Mouse (Mus musculus): ENCODE results near the gene Sema6c. TPM values are rescaled to one million over a fixed set of nuclear protein-coding genes. Genes with fewer than 3 reads are reported as not detected.
"Not testable (repeated sequence)": the region's sequence is repeated elsewhere in the genome, so short reads cannot be mapped to it uniquely, and the experiment has no call there.

The Sema6c gene
- total RNA-seq, 2 experiments from 2014 or later = 35.1 to 41.9 TPM

DNA sequence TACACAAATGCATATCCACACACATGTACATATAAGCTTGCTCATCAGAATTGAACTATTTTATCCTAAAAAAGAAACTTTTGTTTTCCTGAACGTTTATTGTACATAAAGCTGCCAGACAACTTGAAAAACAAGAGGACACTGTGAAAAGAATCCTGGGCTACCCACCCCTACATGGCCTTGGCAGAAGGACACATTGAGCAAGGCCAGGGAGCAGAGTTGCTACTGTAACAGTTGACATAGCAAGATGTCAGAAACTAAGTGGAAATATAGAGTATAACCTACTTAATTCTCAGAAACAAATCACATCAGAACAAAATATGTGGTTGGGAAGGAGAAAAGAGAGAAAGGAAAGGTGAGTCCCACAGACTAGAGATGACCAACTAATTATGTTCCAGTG, 21.6 kb downstream of the Sema6c start:
- no peak for DNase-seq (ENCODE audit: extremely low spot score in 1 of 2, low spot score in 1 of 2)

DNA sequence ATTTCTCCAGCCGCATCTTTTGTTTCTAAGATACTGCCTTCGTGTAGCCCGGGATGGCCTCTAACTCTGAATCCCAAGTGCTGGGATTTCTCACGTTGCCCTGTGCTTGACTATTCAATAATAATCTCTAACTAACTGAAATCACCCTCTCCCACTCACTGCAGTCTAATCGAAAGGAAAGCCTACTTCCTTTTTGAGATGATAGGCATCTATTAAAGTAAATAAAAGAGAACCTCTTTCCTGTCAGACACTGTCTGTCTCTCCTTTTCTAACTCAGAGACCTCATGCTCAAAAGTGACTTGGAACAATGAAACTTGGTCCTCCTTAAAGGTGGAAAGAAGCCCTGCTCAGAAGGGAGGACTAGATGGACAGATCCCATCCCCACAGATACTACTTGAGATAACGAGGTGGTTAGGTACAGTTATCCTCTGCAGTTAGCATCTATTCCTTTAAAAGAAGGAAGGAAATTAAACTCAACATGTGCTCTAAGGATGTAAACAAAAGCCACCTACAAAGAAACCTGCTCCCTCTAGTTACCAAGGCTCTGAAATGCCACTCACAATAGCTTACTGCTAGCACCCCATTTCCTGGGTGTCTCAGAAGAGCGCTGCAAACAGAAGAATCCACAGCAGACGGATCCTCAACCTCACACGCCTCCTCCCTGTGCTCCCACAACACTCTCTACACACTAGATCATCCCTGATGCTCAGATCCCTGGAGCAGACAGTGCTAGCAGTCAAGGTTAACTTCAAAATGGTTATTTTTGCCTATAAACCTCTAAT, 24.7 kb downstream of the Sema6c start:
- no peak for DNase-seq (ENCODE audit: extremely low spot score in 1 of 2, low spot score in 1 of 2)

DNA sequence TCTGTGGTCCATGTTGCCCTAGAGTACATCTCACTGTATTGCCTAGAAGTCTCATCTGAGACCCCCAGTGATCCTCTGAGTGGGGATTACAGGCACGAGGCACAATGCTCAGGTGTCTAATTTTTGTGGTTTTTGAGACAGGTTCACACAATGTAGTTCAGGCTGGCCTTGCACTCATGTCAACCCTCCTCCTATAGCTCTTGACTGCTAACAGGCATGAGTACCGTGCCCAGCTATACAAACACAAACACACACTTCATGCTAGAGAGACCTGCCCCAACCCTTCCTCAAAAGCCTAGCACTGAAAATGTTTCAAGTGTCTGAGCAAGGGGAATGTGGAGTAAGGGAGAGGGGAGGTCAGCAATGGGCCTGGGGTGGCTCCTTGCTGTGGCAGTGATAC, 25.8 kb downstream of the Sema6c start:
- DNase-seq (ENCODE audit: extremely low spot score in 1 of 2, low spot score in 1 of 2) = no peak

DNA sequence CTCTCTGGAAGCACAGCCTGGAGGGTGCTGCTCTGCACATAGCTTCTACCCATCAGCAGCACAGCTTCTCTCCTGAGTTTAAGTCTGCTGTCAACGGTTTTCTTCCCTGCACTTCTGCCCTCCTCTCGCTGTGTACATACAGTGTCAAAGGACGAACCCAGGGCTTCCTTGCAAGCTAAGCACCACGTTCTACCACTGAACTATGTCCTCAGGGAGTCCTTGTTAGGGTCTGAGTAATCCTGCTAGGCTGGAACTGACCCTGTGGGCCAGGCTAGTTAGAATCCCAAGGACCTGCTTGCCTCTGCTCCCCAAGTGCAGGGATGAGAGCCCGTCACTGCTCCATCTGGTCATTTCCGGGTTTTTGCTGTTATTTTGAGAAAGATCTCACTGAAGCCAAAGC, 26.6 kb downstream of the Sema6c start:
- no peak for DNase-seq (ENCODE audit: extremely low spot score in 1 of 2, low spot score in 1 of 2)

DNA sequence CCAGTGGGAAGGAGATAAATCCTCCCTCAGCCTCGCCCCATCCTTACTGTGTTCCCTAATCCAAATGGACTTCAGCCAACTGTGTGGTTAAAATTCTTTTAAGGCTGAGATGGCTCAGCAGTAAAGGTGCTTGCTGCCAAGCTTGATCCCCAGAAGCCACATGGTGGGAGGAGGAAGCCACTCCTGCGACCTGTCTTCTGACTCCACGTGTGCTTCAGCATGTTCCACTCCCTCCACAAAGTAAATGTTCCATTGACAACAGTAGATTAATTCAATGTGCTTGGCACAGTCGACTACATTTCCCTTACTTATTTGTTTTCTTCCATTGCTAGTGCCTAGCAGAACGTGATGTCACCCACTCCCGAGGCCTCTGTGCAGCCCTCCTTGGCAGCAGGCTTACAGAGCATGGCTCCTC, 34.5 kb downstream of the Sema6c start:
- DNase-seq (ENCODE audit: extremely low spot score in 1 of 2, low spot score in 1 of 2) = no peak

DNA sequence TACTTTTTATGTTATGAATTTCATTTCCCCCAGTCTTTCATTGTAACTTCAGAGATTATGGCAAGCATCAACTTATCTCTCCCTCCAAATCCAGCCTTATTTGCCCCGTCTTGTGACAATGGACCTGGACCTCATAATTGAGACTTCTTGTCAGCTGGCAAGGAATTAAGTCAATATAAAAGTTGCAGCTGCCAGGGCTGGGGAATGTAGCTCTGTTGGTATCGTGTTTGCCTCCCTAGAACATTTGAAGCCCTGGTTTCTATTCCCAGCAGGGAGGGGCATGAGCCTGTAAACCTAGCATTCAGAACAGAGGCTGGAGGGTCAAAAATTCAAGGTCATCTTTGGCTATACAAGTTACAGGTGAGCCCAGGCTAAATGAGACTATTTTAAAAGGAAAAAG, 35.5 kb downstream of the Sema6c start:
- no peak for DNase-seq (ENCODE audit: extremely low spot score in 1 of 2, low spot score in 1 of 2)

DNA sequence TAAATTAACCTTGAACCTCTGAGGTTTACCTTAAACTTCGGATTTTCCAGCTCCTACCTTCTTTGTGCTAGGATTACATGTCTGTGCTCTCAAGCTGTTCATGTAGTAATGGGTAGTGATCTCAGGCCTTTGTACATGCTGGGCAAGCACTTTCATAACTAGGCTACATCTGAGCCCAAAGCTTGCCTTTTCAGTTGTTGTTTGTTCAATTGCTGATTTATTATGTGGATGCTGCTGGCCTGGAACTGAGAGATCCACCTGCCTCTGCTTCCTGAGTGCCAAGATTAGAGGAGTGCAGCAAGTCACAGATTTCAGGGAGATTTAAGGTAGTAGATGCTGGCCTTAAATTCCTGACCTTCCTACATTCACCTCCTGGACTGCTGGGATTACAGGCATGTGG, 38.8 kb downstream of the Sema6c start:
- DNase-seq (ENCODE audit: extremely low spot score in 1 of 2, low spot score in 1 of 2) = no peak

DNA sequence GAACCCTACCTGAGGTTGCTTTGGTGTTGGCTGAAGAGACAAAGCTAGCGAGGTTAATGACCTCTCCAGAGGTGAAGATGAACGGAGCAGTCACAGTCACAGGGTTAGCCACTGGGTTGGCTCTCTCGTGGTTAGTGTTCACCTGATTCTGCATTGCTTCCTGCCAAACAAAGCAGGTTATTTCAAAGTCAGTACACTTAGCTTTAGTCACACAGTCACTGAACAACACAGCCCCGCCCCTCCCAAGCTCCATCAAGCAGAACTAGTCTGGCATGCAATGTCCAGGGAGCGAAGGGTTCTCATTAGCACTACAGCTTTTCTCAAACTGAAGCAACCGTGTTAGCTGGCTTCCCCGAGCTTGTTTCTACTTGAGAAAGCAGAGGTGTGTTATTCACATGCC, 39.9 kb downstream of the Sema6c start:
- DNase-seq (ENCODE audit: extremely low spot score in 1 of 2, low spot score in 1 of 2) = no peak

DNA sequence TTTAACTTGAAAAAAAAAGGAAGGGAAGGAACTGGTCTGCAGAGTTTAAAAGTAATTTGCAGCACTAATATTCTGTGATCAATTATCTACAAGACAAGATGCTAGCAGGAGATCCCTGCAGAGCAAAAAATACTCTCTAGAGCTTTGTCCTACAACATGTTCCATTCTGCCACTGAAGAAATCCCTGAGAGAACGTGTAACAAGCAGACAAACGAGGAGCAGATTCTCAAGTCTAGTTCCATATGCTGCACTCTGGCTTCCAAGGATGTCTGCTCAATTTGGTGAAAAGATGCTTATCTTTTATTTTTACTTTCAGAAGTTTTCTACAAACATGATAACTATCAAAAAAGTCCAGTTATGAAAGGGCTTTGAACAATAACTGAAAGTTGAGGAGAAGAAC, 40.3 kb downstream of the Sema6c start:
- no peak for DNase-seq (ENCODE audit: extremely low spot score in 1 of 2, low spot score in 1 of 2)

DNA sequence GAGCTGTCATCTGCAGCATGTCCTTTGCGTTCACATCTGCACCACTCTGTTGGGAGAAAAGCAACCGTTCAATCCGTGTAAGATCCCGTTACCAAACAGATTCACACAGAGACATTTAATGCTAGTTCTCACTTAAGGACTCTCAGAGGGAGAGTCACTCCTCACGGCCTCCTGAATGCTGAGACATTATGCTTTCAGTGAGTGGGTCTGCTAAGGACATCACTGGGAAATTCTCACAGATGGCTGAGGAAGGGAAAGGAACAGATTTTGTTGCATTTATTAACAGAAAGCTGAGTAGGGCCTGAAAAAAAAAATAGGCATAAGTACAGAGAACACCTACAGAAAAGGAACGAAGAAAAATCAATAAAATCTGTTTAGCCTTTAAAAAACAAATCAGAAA, 43.6 kb downstream of the Sema6c start:
- DNase-seq (ENCODE audit: extremely low spot score in 1 of 2, low spot score in 1 of 2) = no peak

DNA sequence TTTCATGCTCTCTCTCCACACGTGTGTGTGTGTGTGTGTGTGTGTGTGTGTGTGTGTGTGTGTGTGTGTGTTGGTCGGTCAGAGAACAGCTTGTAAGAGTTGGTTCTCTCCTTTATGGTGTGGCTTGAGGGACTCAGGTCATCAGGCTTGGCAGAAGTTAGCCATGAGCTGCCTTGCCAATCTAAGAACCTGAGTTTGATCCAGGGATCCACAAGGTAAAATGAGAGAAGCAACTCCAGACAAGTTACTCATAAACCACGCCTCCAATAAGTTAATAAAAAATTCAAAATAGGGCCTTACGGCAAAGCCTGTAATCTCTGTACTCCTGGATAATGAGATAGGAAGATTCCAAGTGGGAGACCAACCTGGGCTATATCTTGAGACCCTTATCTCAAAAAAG, 48.0 kb downstream of the Sema6c start:
- no peak for DNase-seq (ENCODE audit: extremely low spot score in 1 of 2, low spot score in 1 of 2)

DNA sequence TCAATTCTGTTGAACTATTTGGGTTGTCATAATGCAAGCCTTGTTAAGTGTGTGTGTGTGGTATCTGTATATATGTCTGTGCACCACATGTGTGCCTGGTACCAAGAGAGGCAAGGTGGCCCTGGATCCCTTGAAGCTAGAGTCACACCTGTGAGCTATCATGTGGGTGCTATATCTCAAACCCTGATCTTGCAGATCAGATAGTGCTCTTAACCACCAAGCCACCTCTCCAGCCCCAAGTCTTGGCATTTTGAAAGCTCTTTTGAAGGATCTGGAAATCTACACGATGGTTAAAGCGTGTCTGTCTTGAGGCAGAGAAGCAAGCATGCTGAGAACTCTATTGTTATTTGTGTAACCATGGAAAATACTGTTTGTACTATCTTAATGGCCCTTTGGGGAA, 50.3 kb downstream of the Sema6c start:
- no peak for DNase-seq (ENCODE audit: extremely low spot score in 1 of 2, low spot score in 1 of 2)

DNA sequence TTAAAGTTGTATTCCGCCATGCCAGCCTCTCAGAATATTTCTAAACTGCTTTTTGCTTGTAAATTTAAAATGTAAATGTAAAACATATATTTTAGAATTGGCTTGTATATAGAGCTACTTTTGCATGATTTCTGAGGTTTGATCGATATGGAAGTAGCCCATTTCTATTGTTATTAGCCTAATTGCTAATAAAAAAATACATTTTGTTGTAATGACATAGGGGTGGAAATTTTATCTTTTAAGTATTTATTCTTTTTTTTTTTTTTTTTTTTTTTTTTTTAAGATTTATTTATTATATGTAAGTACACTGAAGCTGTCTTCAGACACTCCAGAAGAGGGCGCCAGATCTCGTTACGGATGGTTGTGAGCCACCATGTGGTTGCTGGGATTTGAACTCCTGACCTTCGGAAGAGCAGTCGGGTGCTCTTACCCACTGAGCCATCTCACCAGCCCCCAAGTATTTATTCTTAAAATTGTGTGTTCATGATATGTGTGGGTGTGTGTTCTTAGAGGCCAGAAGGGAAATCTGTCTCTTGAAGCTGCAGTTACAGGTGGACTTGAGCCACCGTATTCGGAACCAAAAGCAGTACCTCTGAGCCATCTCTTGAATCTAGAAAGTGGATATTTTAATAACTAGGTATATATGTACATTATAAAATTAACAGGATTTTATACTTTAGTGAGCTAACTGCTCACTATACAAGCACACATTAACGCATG, 52.8 kb downstream of the Sema6c start:
- DNase-seq (ENCODE audit: extremely low spot score in 1 of 2, low spot score in 1 of 2) = not testable (repeated sequence)

DNA sequence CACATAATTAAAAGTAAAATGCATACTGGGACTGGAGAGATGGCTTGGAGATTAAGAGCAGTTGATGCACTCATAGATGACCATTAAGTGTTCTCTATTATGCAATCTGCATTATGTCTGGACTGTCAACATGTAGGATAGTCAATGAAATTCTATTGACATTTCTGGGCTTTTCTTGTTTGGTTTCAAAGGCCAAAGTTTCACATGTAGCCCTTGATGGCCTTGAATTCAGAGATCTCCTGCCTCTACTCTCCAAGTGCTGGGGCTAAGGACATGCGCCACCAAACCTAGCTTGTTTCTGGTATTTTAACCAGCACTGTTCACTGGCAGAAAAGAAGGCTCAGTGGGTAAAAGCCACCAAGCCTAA, 53.3 kb downstream of the Sema6c start:
- no peak for DNase-seq (ENCODE audit: extremely low spot score in 1 of 2, low spot score in 1 of 2)

DNA sequence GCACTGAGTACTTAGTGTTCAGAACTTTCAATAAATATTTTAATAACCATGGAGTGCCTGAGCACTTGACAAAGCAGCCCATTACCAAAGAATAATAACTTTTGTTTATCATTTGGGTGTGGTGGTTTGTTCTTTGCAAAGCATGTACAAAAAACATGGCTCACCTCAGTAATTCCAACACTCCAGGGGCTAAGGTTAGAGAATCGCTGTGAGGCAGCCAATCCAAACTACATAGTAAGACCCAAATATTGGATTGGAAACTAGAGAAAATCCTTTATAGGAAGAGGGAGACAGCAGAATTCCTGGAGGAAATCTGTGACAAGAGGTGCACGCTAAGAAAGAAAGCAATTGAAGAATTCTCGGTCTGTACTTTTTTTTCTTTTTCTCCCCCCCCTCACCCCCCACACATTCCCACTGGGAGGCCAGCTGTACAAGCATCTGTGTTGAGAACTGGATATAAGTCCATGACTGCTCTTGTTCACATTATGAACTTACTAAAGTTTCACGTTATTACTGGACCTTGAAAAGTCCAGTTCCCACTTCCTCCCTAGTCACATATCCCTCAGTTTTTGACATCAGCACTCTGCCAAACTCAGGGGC, 56.5 kb downstream of the Sema6c start:
- DNase-seq (ENCODE audit: extremely low spot score in 1 of 2, low spot score in 1 of 2) = no peak

DNA sequence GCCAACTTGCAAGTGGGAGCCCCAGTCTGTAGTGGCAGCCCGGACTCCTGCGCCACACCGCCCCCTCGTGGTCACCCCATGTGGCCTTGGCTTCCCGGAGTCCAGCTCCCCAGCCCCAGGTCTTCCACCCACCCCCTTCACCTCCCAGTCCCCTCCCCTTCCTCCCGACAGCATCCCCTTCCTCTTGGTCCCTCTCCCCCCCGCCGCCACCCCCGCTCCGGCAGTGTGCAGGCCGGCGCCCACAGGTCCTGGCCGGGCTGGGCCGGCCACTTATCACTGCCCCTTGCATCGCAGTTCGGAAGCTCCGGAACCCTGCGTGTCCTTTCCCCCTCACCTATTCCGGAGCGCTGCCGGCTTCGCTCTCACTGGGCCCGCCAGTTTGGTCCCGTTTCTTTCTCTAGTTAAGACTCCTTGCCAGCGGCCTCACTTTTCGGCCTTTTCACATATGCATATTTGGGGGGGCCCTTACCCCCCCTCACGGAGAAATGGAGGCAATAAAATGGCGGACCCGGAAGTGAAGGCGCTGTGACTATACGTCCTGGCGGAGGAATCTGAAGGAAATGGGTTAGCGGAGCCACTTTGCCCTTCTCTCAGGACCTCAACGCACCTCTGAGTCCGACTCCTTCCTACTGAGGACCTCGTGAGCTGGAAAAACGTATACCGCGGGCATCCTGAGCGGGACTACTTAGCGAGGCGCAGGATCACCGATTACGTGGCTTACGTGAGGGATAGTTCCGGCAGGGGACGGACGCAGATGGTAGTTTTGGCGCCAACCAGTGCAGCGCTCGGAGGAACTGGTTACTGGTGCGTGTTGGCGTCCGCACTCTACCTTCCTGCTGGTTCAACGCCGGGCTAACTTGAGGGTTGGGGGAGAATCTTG, 57.2 kb downstream of the Sema6c start, which contains the start of gene Gabpb2:
Gene Gabpb2, minus strand, starts transcription at position 662 of the 880 bp plus-strand sequence.
- peak; percentile 84 to 96 for DNase-seq (ENCODE audit: extremely low spot score in 1 of 2, low spot score in 1 of 2)

DNA sequence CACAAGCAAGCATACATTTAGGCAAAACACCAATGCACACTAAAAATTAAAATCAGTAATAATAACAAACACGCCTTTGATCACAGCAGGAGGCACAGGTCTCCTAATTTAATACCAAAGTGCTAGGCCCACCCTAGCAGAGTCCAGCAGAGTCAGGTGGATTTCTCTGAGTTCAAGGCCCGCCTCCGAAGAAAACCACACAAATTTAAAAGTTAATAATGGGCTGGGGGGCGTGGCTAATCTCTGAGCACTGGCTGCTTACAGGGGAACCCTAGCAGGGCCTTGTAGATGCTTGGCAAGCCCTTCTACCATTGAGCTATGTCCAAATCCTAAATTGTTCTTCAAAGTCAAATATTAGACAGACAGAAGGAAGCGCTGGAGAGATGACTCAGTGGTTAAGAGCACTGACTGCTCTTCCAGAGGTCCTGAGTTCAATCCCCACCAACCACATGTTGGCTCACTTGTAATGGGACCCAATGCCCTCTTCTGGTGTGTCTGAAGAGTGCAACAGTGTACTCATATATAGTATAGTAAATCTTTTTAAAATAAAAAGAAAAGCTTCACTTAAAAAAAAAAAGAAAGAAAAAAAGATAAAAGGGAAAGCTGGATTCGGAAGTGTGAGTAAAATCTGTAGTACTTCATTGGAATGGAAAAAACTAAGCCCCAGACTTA, 58.3 kb downstream of the Sema6c start:
- DNase-seq (ENCODE audit: extremely low spot score in 1 of 2, low spot score in 1 of 2) = no peak

DNA sequence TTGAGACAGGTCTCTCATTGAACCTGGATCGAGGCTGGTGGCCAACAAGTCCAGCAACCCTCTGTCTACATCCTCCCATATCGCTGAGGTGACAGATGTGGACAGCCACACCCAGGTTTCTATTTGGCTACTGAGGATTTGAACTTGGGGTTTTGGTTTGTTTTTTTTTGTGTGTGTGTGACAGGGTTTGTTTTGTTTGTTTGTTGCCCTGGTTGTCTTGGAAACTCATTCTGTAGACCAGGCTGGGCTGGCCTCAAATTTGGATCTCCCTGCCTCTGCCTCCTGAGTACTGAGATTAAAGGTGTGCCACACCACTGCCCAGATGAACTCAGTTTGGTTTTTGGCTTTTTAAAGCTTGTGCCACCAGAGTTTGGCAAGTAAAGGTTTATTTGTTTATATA, 62.8 kb downstream of the Sema6c start:
- DNase-seq (ENCODE audit: extremely low spot score in 1 of 2, low spot score in 1 of 2) = no peak
